Mouse (Mus musculus) erythroblast, embryonic 14.5 days (primary cell): ENCODE results near the gene Olfr683.

ENCODE experiments used
- GATA1 ChIP-seq: IDR thresholded peaks from 2 replicates; pipeline ENCODE4 v1.6.1; 2012; ENCODE audit warnings: low read length, inconsistent platforms, mixed read lengths
- TAL1 ChIP-seq: IDR thresholded peaks from 3 replicates; pipeline ENCODE4 v1.6.1; 2012; ENCODE audit warnings: low read length, inconsistent platforms, mixed read lengths

DNA sequence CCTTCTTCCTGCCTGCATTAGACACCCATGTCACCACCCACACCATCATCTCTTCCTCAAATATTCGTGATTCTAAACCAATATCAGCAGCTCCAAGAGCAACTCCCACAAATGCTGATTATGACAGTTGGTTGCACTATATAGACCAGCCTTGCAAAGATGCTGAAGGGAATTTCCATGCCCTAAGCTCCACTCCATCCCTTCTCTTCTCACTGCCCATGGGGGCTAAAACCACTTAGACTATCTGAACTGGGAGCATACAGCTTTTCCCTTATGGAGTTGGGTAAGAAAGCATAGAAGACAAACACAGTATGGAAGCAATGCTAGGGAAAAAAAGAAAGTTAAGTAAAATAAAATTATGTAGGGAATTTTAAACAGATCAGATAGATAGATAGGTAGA, at the start of gene Olfr683:
- TF ChIP-seq GATA1 (no peak), TAL1 (no peak)
